Mouse (Mus musculus) embryonic facial prominence, embryonic 11.5 days (tissue): ENCODE results near the gene Umodl1. TPM values are rescaled to one million over a fixed set of nuclear protein-coding genes. Genes with fewer than 3 reads are reported as not detected.

Source experiments
- ATAC-seq: fragments of 200-750 bp; cut with Nextera tagmentation; replicated peaks from 2 replicates; pipeline ENCODE4 v1.8.0; 2017; ENCODE audit warnings: low read depth; ENCODE audit not compliant: insufficient number of reproducible peaks, low FRiP score, low TSS enrichment
- DNase-seq: peaks from one replicate; pipeline ENCODE4 v3.0.0-alpha.2; 2015; ENCODE audit warnings: low spot score
- H3K27ac ChIP-seq: fragments of 300-500 bp; sonication (generic); replicated peaks from 2 replicates; pipeline ENCODE4 v1.5.1; 2014; ENCODE audit warnings: mild to moderate bottlenecking, low read depth, low read length, control low read depth
- H3K27me3 ChIP-seq: fragments of 300-500 bp; sonication (generic); 2 replicates; pipeline ENCODE4 v1.6.1; 2014; ENCODE audit warnings: mild to moderate bottlenecking, low read length, moderate library complexity, mixed read lengths; ENCODE audit not compliant: control insufficient read depth, insufficient read depth
- H3K36me3 ChIP-seq: fragments of 300-500 bp; sonication (generic); replicated peaks from 2 replicates; pipeline ENCODE4 v1.6.1; 2014; ENCODE audit warnings: low read depth, mild to moderate bottlenecking, low read length, moderate library complexity, mixed read lengths; ENCODE audit not compliant: control insufficient read depth, insufficient read depth
- H3K4me1 ChIP-seq: fragments of 300-500 bp; sonication (generic); 2 replicates; pipeline ENCODE4 v1.6.1; 2014; ENCODE audit warnings: low read length, mixed read lengths; ENCODE audit not compliant: control insufficient read depth, insufficient read depth
- H3K4me2 ChIP-seq: fragments of 300-500 bp; sonication (generic); 2 replicates; pipeline ENCODE4 v1.6.1; 2014; ENCODE audit warnings: low read depth, mild to moderate bottlenecking, control low read depth, low read length, moderate library complexity
- H3K4me3 ChIP-seq: fragments of 300-500 bp; sonication (generic); 2 replicates; pipeline ENCODE4 v1.5.1; 2014; ENCODE audit warnings: low read depth, low read length, control low read depth
- H3K9ac ChIP-seq: fragments of 300-500 bp; sonication (generic); replicated peaks from 2 replicates; pipeline ENCODE4 v1.6.1; 2014; ENCODE audit warnings: mild to moderate bottlenecking, control low read depth, low read length
- H3K9me3 ChIP-seq: fragments of 300-500 bp; sonication (generic); replicated peaks from 2 replicates; pipeline ENCODE4 v1.6.1; 2016; ENCODE audit warnings: mild to moderate bottlenecking, low read length, inconsistent platforms, mixed read lengths; ENCODE audit not compliant: control insufficient read depth
- WGBS: fragments of 180-500 bp; shearing (Covaris S2); extraction: QIAGEN DNeasy Blood & Tissue Kit; methylation state at CpG from one replicate; pipeline ENCODE4 v1.1.7; 2014; 5-methylcytosine and 5-hydroxymethylcytosine counted together
- polyA plus RNA-seq: library from polyadenylated mRNA; unstranded; fragments of >200 nt; fragmentation: Nextera tagmentation; extraction: Ambion mirVana; gene quantifications from 2 replicates; pipeline ENCODE4 v1.2.1, GENCODE M21; 2014

Umodl1 gene
- polyA plus RNA-seq, 1 experiment from 2014 or later: 0.21 TPM

DNA sequence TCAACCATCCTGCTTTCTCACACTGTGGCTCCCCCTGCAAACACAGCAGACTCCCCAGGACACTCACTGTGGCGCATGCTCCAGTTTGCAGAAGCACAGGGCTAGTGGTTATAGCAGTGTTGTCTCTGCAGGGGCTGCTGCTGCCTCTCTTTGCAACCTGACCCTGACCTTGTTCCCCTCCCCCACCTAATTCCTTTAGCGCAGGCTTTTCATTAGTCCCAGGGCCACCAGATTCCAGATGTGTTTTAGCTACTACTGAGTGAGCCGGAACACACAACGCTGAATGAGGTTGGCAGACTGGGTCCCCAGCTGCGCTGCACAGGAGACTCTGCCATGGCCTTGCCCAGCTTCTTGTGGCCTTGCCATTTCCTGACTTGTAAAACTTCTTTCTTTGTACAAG is 46.5 kb downstream of the Umodl1 start:
- DNase-seq: peak; percentile 90
- WGBS: 9% methylated on average over 5 of the region's 5 CpGs

DNA sequence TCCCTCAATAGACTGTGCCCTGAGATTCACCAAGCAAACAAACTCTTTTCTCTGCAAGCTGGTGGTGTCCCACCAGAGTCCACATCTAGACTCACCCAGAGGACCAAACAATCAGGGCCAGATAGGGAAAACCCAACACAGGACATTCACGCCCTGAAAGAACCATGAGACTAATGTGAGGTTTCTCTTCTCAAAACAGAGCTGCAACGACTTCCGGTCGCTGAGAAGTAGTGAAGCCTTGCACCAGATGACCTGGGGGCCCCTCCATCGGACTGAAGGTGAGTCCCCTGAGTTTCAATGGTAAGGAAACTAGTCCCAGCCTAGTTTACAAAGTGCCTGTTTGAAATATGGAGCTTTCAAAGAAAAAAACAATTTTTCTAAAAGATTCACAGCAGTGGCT is 48.2 kb downstream of the Umodl1 start:
- 92% methylated on average over 5 of the region's 5 CpGs for WGBS
- H3K36me3 ChIP-seq: no peaks in the 10 kb centered on the region
- no peaks in the 10 kb centered on the region for H3K27me3 ChIP-seq
- H3K4me3 ChIP-seq: no peak overlapping the region
- H3K9ac ChIP-seq: no peak overlapping the region
- no peaks in the 10 kb centered on the region; the same call in 1 of the 2 replicates for H3K4me1 ChIP-seq
- ATAC-seq: no peak
- H3K9me3 ChIP-seq: no peaks in the 10 kb centered on the region
- H3K4me2 ChIP-seq: no peak overlapping the region
- H3K27ac ChIP-seq: no peak overlapping the region
- DNase-seq: no peak

More for the DNA sequence above, 46.5 kb downstream of the Umodl1 start:
- Histone ChIP-seq H3K36me3 (no peaks in the 10 kb centered on the region), H3K4me1 (no peaks in the 10 kb centered on the region; the same call in 1 of the 2 replicates), H3K4me3 (no peak overlapping the region), H3K9ac (no peak overlapping the region), H3K27me3 (no peaks in the 10 kb centered on the region), H3K27ac (no peak overlapping the region; the same call in 1 of the 2 replicates), H3K4me2 (no peak overlapping the region), H3K9me3 (no peaks in the 10 kb centered on the region)
- peak; percentile 83; the same call in 1 of the 2 replicates for ATAC-seq

DNA sequence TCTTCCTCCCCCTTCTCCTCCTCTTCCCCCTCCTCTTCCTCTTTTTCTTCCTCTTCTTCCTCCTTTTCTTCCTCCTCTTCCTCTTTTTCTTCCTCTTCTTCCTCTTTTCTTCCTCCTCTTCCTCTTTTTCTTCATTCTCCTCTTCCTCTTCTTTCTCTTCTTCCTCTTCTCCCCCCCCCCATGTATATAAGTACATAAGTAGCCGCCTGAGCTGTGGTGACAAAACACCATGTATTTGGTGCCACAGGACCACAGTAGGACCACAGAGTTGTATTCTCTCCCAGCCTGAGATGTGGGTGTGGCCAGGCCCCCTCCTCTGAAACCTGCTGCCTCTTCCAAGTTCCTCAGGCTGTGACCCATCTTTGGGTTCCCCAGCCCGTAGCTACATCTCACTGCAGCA is 50.8 kb downstream of the Umodl1 start:
- Histone ChIP-seq H3K4me3 (no peak overlapping the region), H3K36me3 (no peaks in the 10 kb centered on the region), H3K27me3 (no peaks in the 10 kb centered on the region), H3K4me1 (no peaks in the 10 kb centered on the region; the same call in 1 of the 2 replicates), H3K9me3 (no peaks in the 10 kb centered on the region), H3K27ac (no peak overlapping the region), H3K4me2 (no peak overlapping the region), H3K9ac (no peak overlapping the region)
- ATAC-seq (no peak), DNase-seq (no peak)
- 83% methylated on average over 2 of the region's 2 CpGs for WGBS

DNA sequence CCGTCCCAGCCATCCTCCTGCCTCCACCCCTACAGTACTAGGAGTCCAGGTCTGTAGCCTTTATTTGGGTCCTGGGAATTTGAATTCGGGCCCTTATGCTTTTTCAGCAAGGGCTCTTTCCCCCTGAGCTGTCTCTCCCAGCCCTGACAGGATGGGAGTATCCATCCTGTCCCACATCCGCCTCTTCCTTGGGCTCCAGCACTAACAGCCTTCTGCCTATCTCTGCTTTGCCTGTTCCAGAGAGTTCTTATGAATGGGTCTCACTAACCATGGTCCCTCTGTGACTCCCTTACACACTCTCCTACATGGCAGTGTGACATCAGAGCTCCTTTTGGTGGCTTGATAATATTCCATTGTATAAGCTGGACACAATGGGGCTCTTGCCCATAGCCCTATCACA is 52.9 kb downstream of the Umodl1 start:
- Histone ChIP-seq H3K4me2 (no peak overlapping the region), H3K4me3 (no peak overlapping the region), H3K9me3 (no peaks in the 10 kb centered on the region), H3K9ac (no peak overlapping the region), H3K36me3 (no peaks in the 10 kb centered on the region), H3K4me1 (no peaks in the 10 kb centered on the region), H3K27ac (no peak overlapping the region), H3K27me3 (no peaks in the 10 kb centered on the region)
- no peak for ATAC-seq
- DNase-seq: no peak
- WGBS: 94% methylated on average over 3 of the region's 3 CpGs

DNA sequence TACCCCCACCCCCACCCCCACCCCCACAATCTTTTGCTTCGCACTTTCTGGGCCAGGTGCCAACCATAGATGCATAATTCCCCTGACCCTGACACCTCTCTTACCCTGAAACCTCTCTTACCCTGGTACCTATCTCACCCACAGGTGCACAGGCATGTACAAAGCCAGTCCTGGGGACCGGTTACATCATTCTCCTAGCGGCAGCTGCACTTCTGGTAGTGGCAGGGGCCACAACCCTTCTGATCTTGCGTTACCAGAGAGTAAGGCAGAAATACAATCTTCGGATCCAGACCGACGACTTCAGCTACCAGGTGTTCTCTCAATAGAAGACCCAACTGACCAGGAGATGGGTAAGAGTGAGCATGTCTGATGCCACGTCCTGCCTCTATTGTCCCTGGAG is 54.0 kb downstream of the Umodl1 start:
- ATAC-seq (no peak), DNase-seq (no peak)
- Histone ChIP-seq H3K27me3 (no peaks in the 10 kb centered on the region), H3K9ac (no peak overlapping the region), H3K4me2 (no peak overlapping the region), H3K36me3 (no peaks in the 10 kb centered on the region), H3K4me3 (no peak overlapping the region), H3K9me3 (no peaks in the 10 kb centered on the region), H3K4me1 (no peaks in the 10 kb centered on the region), H3K27ac (no peak overlapping the region)
- WGBS: 84% methylated on average over 8 of the region's 8 CpGs

DNA sequence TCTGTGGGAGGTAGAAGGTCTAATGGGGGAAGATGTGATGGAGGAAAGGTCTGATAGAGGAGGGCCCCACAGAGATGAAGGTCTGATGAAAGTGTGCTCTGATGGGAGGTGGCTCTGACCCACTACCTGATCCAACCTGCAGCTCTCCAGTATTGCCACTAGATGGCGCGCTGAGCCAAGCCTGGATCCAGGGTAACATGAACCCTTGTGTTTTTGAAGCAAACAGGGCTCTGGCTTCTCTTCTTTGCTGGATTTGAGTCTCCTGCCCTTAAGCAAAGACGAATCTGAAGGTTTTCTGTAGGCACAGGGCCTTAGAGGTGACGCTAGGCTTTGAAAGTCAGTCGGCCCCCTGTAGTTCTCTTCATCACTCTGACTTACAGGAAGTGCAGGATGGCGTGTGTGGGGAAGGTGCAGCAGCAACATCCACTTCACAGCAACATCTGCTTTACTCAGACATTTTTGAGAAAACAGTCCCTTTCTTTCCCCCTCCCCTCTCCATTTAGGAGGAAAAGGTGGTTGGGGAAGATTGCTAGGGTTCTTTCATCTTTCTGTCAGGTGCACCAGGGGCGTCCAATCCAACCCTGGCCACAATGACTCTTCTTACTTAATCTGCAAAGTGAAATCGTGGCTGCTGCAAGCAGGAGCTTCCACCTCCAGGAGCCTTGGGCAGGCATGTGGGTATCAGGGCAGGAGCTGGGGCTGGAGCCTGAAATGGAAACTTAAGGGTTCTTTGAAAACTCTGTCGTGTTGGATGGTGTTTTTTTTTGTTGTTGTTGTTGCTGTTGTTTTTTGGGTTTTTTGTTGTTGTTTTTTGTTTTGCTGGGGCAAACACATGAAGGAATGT is 57.3 kb downstream of the Umodl1 start:
- H3K9me3 ChIP-seq: no peaks in the 10 kb centered on the region
- 30% methylated on average over 9 of the region's 9 CpGs for WGBS
- no peaks in the 10 kb centered on the region for H3K4me1 ChIP-seq
- H3K27ac ChIP-seq: no peak overlapping the region; the same call in 1 of the 2 replicates
- DNase-seq (peak; percentile 84), ATAC-seq (no peak)
- no peaks in the 10 kb centered on the region for H3K36me3 ChIP-seq
- no peak overlapping the region for H3K4me3 ChIP-seq
- no peaks in the 10 kb centered on the region for H3K27me3 ChIP-seq
- H3K4me2 ChIP-seq: no peak overlapping the region
- H3K9ac ChIP-seq: no peak overlapping the region

DNA sequence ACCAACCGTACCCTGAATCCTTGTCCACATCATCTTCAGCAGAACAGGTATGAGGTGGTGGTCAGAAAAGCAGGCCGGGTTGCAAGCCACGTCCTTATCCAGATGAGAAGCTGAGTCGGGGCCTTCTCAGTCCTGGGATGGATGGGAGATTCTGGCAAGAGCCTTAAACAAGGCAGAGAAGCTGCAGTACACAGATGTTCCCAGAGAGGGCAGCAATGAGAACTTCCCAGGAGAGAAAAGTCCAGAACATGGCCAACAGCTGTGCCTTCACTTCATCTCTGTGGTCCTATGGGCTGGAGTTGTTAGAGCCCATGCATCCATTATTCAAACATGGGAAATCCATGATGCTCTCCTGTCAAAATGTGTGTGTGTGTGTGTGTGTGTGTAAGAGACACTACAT is 63.8 kb downstream of the Umodl1 start:
- Histone ChIP-seq H3K27ac (no peak overlapping the region), H3K4me2 (no peak overlapping the region), H3K4me3 (no peak overlapping the region), H3K36me3 (no peaks in the 10 kb centered on the region), H3K9ac (no peak overlapping the region), H3K27me3 (no peaks in the 10 kb centered on the region), H3K9me3 (no peaks in the 10 kb centered on the region), H3K4me1 (no peaks in the 10 kb centered on the region)
- ATAC-seq: no peak
- WGBS: 61% methylated on average over 4 of the region's 4 CpGs
- DNase-seq: peak; percentile 84

DNA sequence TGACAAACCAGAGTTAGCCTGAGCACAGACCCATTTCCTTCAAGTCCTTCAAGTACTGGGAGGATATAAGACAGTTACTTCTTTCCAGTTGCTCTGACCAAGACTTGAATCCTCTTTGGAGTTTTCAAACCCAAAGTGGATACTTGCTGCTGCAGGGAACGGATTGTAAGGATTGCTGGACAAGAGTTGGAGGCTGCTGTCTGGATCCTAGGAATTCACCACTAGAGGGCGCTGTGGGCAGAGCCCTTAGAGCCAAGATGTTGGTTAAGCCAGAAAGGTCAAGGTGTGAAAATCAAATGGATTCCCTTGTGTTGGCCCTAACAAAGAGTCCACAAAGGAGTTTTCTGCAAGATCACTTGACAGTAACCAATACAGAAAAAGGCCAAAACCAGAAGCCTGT is 65.1 kb downstream of the Umodl1 start:
- Histone ChIP-seq H3K9me3 (no peaks in the 10 kb centered on the region), H3K4me3 (no peak overlapping the region), H3K4me2 (no peak overlapping the region), H3K27me3 (no peaks in the 10 kb centered on the region), H3K36me3 (no peaks in the 10 kb centered on the region), H3K4me1 (no peaks in the 10 kb centered on the region), H3K27ac (no peak overlapping the region), H3K9ac (no peak overlapping the region)
- peak; percentile 78 for DNase-seq
- no peak for ATAC-seq
- WGBS: 5% methylated on average over 2 of the region's 2 CpGs
